Mouse (Mus musculus) thymus, adult 2 months (tissue): ENCODE measurements at regions not wholly inside any gene's neighbourhood (a gene's known extent, or its start where the extent isn't known, plus 50 kb on each side); places are given as distances from the start of the nearest gene placed in this dataset.

ENCODE experiments used
- DNase-seq: peaks from one replicate; pipeline ENCODE4 v3.0.0; 2021
- H3K27ac ChIP-seq: fragments of 200-500 bp; 2 replicates; pipeline ENCODE4 v1.5.1; 2012; ENCODE audit warnings: low read length, control low read depth; ENCODE audit not compliant: control insufficient read depth, insufficient read depth
- H3K27me3 ChIP-seq: fragments of 200-500 bp; 2 replicates; pipeline ENCODE4 v1.6.1; 2012; ENCODE audit warnings: mild to moderate bottlenecking, low read length, moderate library complexity, mixed read lengths; ENCODE audit not compliant: control insufficient read depth, insufficient read depth
- H3K36me3 ChIP-seq: fragments of 200-500 bp; 2 replicates; pipeline ENCODE4 v1.6.1; 2012; ENCODE audit warnings: mild to moderate bottlenecking, low read length, moderate library complexity; ENCODE audit not compliant: control insufficient read depth, insufficient read depth
- H3K4me1 ChIP-seq: fragments of 200-500 bp; replicated peaks from 2 replicates; pipeline ENCODE4 v1.6.1; 2012; ENCODE audit warnings: low read length; ENCODE audit not compliant: control insufficient read depth, insufficient read depth
- H3K4me3 ChIP-seq: fragments of 200-500 bp; 2 replicates; pipeline ENCODE4 v1.5.1; 2012; ENCODE audit warnings: mild to moderate bottlenecking, low read length, control low read depth, moderate library complexity; ENCODE audit not compliant: control insufficient read depth, insufficient read depth
- CTCF ChIP-seq: fragments of 200-500 bp; IDR thresholded peaks from 2 replicates; pipeline ENCODE4 v1.5.1; 2012; ENCODE audit warnings: mild to moderate bottlenecking, control low read depth, low read length, moderate library complexity, borderline replicate concordance; ENCODE audit not compliant: control insufficient read depth, poor library complexity, insufficient read depth; ENCODE audit errors: extremely low read depth
- POLR2A ChIP-seq: fragments of 200-500 bp; IDR thresholded peaks from 2 replicates; pipeline ENCODE4 v1.6.1; 2012; ENCODE audit warnings: mild to moderate bottlenecking, low read length, control low read depth, moderate library complexity; ENCODE audit not compliant: control insufficient read depth, poor library complexity, insufficient read depth; ENCODE audit errors: extremely low read depth
- WGBS: fragments of 180-500 bp; shearing (Covaris S2); methylation state at CpG from one replicate; pipeline ENCODE4 v1.1.7; 2018; 5-methylcytosine and 5-hydroxymethylcytosine counted together

DNA sequence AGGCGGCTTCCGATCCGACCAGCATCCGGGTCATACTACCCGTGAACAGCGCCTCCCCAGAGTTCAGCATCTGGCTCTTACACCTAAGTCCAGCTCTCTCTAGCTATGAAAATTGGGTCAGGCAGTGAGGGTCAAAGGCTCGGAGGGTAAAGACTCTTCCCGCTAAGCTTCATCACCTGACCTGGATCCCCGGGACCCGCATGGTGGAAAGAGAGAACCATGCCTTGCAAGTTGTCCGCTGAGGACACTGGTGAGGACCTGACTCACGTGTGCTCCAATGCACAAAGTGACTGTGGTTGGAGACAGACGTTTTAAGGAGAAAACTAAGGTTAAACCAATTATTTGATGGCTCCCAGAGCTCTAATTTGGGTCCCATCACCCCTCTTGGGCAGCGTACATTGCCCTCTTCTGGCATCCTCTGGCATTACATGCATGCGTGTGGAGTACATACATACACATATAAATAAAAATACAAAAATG, 74.6 kb upstream of the Sall4 start:
- H3K27ac ChIP-seq, result no peak overlapping the region
- H3K4me3 ChIP-seq, result no peak overlapping the region

DNA sequence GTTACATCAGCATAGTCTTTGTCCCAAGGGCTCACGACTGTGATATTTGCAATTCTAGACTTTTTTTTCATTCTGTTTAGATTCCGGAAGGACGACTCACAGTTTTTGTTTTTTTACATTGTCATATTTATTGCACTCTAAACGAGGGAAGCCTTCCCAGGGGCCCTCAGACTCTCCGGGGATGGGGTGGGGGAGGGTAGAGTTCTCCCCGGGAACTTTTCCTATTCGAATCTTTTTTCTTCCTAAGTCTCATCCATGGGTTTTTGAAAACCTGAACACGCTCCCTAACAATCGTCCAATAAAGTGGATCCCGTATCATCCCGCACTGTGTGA, 73.9 kb upstream of the Sall4 start:
- no peak for TF ChIP-seq POLR2A
- Histone ChIP-seq H3K4me3 (no peak overlapping the region), H3K36me3 (no peaks in the 10 kb centered on the region), H3K27ac (no peak overlapping the region), H3K27me3 (peaks cover 17% of the 10 kb centered on the region), H3K4me1 (peaks cover 11% of the 10 kb centered on the region)
- 10% methylated on average over 11 of the region's 11 CpGs for WGBS
- DNase-seq, result no peak

More for the DNA sequence above, 74.6 kb upstream of the Sall4 start:
- WGBS, result 18% methylated on average over 15 of the region's 15 CpGs
- TF ChIP-seq POLR2A (no peak), CTCF (no peak)
- no peak for DNase-seq
- Histone ChIP-seq H3K27me3 (peaks cover 17% of the 10 kb centered on the region), H3K36me3 (no peaks in the 10 kb centered on the region), H3K4me1 (peaks cover 11% of the 10 kb centered on the region)

DNA sequence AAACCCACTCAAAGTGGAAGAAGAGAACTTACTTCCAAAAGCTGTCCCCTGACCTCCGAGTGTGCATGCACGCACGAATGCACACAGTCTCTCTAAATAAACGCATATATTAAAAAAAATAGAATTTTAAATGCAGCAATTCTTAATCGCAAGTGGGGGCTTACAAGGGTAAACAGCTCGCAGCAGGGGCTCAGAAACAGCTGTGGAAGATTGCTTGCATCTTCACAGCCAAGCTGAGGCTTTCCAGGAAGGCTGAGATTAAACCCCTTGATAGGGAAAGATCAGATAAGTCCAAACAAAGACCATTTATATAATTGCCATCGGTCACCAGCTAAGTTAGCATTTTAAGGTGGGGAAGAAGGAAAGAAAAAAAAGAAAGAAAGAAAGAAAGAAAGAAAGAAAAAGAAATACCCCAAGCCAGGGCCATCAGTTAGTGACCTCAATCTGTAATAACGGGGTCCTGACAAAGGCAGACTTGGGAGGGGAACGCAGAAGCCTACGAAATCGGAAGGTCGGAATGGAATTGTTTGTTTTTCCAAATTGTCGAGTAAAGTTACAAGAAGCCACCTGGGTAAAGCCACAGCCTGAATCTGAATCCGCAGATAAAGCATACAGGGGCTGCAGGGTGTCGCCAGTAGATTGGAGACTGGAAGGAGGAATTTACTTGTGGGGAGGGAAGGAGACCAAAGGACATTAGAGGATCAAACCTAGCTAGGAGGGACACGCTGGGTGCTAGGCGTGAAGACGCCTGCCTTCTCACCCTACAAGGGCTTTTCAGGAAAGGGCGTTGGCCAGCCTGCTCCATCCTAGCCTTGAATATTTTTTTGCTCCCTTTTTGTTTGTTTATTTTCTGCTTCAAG, 73.3 kb upstream of the Sall4 start:
- Histone ChIP-seq H3K27ac (no peak overlapping the region), H3K4me3 (no peak overlapping the region), H3K27me3 (peaks cover 17% of the 10 kb centered on the region), H3K4me1 (peaks cover 11% of the 10 kb centered on the region), H3K36me3 (no peaks in the 10 kb centered on the region)
- DNase-seq, result no peak
- TF ChIP-seq CTCF, result no peak
- WGBS, result 9% methylated on average over 19 of the region's 19 CpGs

DNA sequence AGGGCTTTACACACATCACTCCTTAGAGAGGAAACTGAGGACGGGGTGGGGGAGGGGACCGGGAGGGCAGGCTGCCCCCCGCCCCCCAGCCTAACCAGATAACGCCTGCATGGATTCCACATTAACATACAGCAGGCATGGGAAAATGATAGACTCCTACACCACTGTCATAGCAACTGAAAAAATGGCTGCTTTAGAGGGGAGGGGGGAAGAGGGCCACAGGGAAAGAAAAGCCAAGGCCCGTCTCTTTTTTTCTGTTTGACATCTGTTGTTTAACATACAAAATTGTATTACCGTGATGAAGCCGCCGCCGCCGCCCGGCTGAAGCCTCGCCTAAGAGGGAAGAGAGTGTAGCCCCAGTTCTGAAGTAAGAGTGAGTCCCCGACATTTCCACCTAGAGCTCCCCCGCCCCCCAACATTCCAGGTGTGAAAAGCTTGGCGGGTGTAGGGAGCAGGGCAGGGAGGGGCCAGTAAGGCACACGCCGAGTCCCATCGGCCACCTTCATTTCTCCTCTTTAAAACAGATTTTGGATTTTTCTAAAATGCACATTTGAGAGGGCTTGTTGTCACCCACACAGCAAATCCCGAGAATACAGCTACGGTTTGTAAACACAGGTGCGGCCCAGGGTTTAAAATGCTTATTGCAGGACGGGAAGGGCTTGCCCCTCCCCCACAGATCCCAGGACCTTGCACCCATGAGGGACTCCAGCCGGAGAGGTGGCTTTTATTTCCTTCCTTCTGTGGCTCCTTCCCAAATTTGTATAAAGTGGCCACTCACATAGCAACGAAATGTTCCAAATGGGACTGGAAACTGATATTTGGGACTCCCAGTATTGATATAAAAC, 72.3 kb upstream of the Sall4 start:
- TF ChIP-seq POLR2A (no peak), CTCF (no peak)
- WGBS, result 5% methylated on average over 24 of the region's 24 CpGs
- Histone ChIP-seq H3K4me1 (peaks cover 11% of the 10 kb centered on the region), H3K36me3 (no peaks in the 10 kb centered on the region), H3K27me3 (peaks cover 17% of the 10 kb centered on the region), H3K27ac (no peak overlapping the region), H3K4me3 (no peak overlapping the region)
- DNase-seq, result peak; percentile 9

DNA sequence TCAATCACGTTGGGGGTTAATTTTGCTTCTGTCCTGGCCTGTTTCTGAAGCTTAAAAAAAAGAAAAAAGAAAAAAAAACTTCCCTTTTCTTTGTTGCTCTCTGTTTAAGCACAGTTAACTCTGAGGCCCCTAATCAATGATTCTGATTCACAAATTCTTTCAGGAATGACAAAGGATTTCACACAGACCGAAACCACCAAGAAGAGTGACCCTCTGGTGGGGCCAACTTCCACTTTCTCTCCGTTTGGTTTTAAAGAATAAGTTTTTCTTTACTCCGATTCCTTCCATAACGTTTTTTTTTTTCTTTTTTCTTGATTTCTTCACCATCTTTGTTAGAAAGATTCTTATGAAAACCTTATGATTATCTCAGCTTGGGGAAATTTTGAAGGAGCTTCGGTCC, 71.5 kb upstream of the Sall4 start:
- Histone ChIP-seq H3K4me1 (peaks cover 11% of the 10 kb centered on the region), H3K27ac (no peak overlapping the region), H3K36me3 (no peaks in the 10 kb centered on the region), H3K4me3 (no peak overlapping the region), H3K27me3 (peaks cover 17% of the 10 kb centered on the region)
- no peak for TF ChIP-seq CTCF
- TF ChIP-seq POLR2A, result no peak
- 19% methylated on average over 6 of the region's 6 CpGs for WGBS
- DNase-seq, result no peak

DNA sequence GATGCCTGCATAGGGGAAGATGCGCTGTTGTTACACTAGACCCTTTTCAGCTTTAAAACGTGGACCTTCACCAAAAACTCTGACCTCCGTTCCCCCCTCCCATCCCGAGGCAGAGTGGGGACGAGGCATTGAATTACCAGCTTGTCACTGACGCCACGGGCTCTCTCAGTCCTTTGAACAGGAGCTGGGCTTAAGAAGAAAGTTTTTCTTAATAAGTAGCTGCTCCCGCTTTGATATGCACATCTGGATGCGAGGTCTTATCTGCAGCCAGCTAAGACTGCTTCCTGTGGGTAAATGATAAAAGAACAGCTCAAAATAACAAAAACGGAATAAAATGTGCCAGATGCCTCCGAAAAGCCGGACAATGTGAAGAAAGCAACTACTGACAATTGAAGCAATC, 70.9 kb upstream of the Sall4 start:
- Histone ChIP-seq H3K27me3 (peaks cover 17% of the 10 kb centered on the region), H3K4me1 (peaks cover 11% of the 10 kb centered on the region), H3K27ac (no peak overlapping the region), H3K36me3 (no peaks in the 10 kb centered on the region), H3K4me3 (no peak overlapping the region)
- 6% methylated on average over 12 of the region's 12 CpGs for WGBS
- peak; percentile 9 for DNase-seq
- TF ChIP-seq POLR2A (no peak), CTCF (no peak)
